Mouse (Mus musculus): ENCODE data around the gene Prc1.

- TF ChIP-seq MYOG (IDR thresholded peaks at IDR 0.05; ENCODE audit: control insufficient read depth, extremely low read depth, insufficient read length) (no peak), CTCF (IDR thresholded peaks at IDR 0.05; ENCODE audit: control insufficient read depth, insufficient read depth, insufficient read length) (no peak), MAX (IDR thresholded peaks at IDR 0.05) (no peak), USF1 (IDR thresholded peaks at IDR 0.05; ENCODE audit: low read depth) (no peak)
Measured at GRCm38 (mm10) chr7:80317439-80318115, 23.3 kb downstream of the Prc1 start.

All from C2C12 (cell line).